Mouse (Mus musculus) lung, postnatal 14 days (tissue): ENCODE data around the gene Rgs6.

Source experiments
- DNase-seq: peaks from one replicate; pipeline ENCODE4 v3.0.0; 2021

Gene Rgs6

GRCm38 (mm10) chr12:82588017-82588416, at the start of gene Rgs6:
Gene Rgs6 (plus strand): TSS chr12:82588292.
- no peak for DNase-seq

DNA sequence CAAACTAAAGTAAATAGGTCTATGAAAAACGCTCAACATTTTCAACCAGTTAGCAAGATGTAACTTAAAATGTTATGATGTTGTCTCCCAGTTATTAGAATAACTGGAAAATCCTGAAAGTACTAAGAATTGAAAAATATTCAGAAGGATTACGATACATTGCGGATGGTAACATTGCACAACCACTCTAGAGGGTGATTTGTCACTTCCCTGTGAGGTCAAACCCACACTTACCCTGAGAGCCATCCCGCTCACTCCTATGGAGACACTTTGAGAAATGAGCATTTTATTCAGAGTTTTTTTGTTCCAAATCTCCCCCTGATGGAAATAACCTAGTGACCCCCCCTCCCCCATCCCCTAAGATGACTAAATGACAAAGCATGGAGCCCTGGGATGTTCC, 41.0 kb upstream of the Rgs6 start:
- no peak for DNase-seq

GRCm38 (mm10) chr12:82549228-82549627, 38.9 kb upstream of the Rgs6 start:
- no peak for DNase-seq

DNA sequence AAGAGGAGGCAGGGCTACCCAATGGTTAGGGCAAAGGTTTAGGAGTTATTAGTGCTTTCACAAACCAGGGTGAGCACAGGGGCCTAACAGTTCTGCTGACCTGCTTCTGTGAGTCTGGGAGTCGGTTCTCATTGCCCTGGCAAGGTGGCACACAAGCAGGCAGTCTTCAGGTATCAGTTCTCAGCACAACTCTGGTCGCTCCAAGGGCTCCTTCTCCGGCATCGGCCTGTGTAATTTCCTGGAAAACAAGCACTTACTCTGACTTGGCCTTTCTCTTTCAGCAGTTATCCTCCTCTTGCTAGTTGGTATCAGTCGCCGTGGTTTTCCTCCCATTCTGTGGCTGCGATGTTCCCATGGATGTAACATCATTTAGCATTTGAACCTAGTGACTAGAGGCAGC, 38.0 kb upstream of the Rgs6 start:
- DNase-seq: no peak

GRCm38 (mm10) chr12:82552376-82552775, 35.7 kb upstream of the Rgs6 start:
- no peak for DNase-seq

DNA sequence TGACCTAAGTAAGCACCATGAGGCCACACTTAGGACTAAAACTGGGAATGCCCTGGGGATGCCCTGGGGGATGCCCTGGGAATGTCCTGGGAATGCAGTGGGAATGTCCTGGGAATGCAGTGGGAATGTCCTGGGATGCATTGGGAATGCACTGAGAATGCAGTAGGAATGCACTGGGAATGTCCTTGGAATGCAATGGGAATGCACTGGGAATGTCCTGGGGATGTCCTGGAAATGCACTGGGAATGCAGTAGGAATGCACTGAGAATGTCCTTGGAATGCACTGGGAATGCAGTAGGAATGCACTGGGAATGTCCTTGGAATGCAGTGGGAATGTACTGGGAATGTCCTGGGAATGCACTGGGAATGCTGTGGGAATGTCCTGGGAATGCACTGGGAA, 25.2 kb upstream of the Rgs6 start:
- no peak for DNase-seq

- no peak for DNase-seq
Observed at GRCm38 (mm10) chr12:82568370-82568769, 19.7 kb upstream of the Rgs6 start.

DNA sequence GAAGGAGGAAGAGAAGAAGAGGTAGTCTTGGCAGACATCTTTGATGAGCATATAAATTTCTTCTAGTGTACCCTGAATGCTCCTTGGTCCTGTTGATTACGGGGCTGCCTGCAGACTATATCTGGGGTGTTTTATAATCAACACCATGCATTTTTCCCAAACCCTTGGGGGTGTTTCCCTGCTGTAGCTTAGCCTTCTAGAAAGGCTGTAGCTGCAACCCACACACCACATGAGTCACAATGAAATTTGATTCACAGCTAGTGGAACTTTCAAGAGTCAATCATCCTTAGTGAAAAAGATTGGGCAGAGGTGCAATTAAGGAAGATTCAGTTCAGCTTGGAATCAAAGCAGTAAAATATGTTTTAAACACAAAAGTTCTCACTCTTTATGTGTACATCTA, 15.4 kb upstream of the Rgs6 start:
- no peak for DNase-seq

- peak; percentile 9 for DNase-seq
Observed at GRCm38 (mm10) chr12:82586592-82586991, 1.5 kb upstream of the Rgs6 start.

DNA sequence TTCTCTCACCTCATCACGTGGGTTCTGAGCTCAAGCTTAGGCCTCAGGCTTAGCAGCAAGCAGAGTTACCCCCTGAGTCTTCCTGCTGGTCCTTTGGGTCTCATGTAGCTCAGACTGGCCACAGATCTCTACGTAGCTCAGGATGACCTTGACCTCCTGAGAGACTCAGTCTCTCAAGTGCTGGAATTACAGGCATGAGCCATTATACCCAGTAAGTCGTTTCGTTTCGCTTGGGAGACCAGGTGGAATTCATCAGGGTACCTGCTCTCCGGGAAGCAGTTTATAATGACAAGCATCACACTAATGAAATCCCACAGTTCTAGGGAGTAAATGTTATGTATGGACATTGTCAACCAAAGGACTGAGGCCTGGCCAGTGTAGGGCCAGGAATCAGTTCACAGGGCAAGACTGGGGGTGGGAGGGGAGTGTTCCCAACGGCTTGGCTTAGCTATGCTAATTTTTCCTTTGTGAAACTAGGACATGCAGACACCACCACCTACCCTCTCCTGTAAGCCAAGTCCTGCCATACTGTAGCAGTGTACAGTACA, 670 bp upstream of the Rgs6 start:
- no peak for DNase-seq

- DNase-seq: no peak
Observed at GRCm38 (mm10) chr12:82588846-82589630, 946 bp downstream of the Rgs6 start.

DNA sequence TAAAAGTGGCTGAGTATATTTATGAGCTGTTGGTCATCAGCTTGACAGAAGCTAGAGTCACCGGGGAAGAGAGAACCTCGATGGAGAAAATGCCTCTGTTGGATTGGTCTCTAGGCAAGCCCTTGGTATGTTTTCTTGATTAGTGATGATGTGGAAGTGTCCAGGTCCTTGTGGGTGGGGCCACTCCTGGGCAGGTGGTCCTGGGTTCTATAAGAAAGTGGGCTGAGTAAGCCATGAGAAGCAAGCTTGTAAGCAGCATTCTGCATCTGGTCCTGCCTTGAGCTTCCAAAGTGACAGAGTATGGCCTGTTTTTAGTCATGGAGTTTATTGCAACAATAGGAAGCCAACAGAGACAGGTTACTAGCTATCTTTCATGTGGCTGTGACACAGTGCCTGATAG, 10.9 kb downstream of the Rgs6 start:
- DNase-seq: no peak

DNA sequence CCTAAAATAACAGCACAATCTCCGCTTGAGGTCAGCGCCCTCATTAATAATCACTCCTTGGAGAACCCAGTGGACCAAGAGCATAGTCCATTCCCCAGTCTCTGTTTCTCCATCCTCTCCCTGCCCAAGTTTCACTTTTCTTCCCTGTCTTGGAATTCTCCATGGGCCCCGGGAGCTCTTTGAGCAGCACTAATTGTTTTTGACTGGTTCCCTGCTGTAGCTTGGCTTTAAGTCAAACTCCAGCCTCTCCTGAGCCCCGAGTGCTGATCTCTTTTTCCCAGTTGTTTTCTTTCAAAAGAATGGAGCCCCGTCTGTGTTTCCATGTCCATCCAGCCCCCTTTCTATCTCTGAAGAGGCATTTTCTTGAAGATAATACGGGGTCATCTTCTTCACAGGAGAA, 12.3 kb downstream of the Rgs6 start:
- no peak for DNase-seq

GRCm38 (mm10) chr12:82602823-82603222, 14.7 kb downstream of the Rgs6 start:
- no peak for DNase-seq

- DNase-seq: no peak
Observed at GRCm38 (mm10) chr12:82603308-82603707, 15.2 kb downstream of the Rgs6 start.

DNA sequence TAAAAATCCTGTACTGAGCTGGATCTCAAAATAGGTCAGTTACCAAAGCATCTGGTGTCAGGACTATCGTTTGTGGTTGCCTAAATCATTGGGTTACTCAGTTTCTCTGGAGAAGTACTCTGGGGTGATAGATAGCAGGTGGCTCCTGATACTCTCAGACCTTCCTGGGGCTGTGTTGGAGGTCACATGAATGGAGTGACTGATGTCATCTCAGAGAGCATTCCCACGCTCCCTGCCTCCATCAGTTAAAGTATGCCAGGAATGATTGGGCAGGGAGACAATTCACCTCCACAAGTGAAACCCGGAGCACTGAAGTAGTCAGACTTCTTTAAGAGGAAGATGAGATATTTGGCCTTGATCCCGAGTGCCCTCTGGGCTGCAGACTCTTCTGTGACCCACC, 15.9 kb downstream of the Rgs6 start:
- no peak for DNase-seq

- DNase-seq: peak; percentile 18
Observed at GRCm38 (mm10) chr12:82612769-82613660, 24.9 kb downstream of the Rgs6 start.

- peak; percentile 3 for DNase-seq
Observed at GRCm38 (mm10) chr12:82616486-82616812, 28.4 kb downstream of the Rgs6 start.

GRCm38 (mm10) chr12:82616813-82617681, 29.0 kb downstream of the Rgs6 start:
- DNase-seq: peak; percentile 63

DNA sequence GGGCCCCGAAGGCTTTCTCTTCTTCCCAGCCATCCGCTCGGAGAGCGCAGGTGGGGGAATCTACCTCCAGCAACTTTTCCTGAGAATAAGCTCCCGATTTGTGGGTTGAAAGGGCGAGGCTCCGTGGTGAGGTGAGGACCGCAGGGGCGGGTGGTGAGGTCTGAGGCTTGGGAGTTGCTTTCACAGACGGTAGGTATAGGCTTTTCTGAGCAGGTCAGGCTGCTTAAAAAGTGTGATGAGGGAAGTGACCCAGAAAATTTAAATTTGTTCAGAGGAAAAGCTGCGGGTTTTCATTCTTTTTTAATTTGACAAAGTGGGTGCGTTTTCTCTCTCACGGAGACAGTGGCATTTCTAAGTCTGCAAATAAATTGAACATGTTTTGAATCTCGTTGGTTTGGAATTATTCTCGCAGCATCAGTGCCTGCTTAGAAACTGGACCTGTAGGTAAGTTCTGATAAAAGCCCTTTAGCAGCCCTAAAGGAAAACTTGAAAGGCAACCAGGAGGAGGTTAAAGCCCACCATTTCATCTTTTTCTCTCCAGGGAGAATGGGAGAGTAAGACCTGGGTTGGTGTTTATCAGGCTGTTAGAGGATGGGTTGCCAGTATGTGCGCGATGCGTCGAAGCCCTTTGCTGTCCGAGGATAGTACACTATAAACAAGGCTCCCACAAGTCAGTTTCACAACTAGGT, 29.7 kb downstream of the Rgs6 start:
- no peak for DNase-seq

- DNase-seq: no peak
Observed at GRCm38 (mm10) chr12:82640441-82640840, 52.3 kb downstream of the Rgs6 start.

DNA sequence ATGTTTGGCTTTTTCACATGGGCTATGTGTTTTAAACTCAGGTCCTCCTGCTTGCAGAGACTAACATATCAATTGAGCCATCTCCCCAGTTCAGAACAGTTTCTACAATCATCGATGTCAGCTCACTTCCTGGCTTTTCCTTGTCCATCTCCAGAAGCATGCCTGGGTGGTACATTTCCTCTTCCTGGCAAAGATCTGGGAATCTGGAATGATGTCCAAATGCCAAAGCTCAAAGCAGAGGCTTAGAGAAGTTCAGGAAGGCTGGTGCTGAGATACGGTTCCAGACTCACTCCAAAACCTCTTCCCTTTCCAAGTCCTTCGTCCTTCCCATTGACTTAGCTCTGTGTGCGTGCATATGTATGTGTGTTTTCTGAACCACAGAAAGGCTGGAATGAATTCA, 59.8 kb downstream of the Rgs6 start:
- peak; percentile 18 for DNase-seq
